Mouse (Mus musculus) forebrain, embryonic 11.5 days (tissue): ENCODE results near the gene Lpcat3. TPM values are rescaled to one million over a fixed set of nuclear protein-coding genes. Genes with fewer than 3 reads are reported as not detected.
"Not testable (repeated sequence)": the region's sequence is repeated elsewhere in the genome, so short reads cannot be mapped to it uniquely, and the experiment has no call there.

Source experiments
- ATAC-seq: fragments of 200-750 bp; cut with Nextera tagmentation; replicated peaks from 2 replicates; pipeline ENCODE4 v1.8.0; 2017; ENCODE audit warnings: moderate TSS enrichment; ENCODE audit not compliant: low FRiP score
- DNase-seq: peaks from one replicate; pipeline ENCODE4 v3.0.0-alpha.2; 2017; ENCODE audit warnings: low spot score
- H3K27ac ChIP-seq: fragments of 300-500 bp; sonication (generic); 2 replicates; pipeline ENCODE4 v1.5.1; 2014; ENCODE audit warnings: low read depth, low read length
- H3K27me3 ChIP-seq: fragments of 300-500 bp; sonication (generic); 2 replicates; pipeline ENCODE4 v1.6.1; 2014; ENCODE audit warnings: mild to moderate bottlenecking, low read length, mixed read lengths; ENCODE audit not compliant: control insufficient read depth, insufficient read depth
- H3K36me3 ChIP-seq: fragments of 300-500 bp; sonication (generic); 2 replicates; pipeline ENCODE4 v1.6.1; 2014; ENCODE audit warnings: mild to moderate bottlenecking, low read length, moderate library complexity, mixed read lengths; ENCODE audit not compliant: control insufficient read depth, insufficient read depth
- H3K4me1 ChIP-seq: fragments of 300-500 bp; sonication (generic); replicated peaks from 2 replicates; pipeline ENCODE4 v1.6.1; 2014; ENCODE audit warnings: low read length, mixed read lengths; ENCODE audit not compliant: control insufficient read depth, insufficient read depth
- H3K4me2 ChIP-seq: fragments of 300-500 bp; sonication (generic); 2 replicates; pipeline ENCODE4 v1.6.1; 2014; ENCODE audit warnings: low read depth, mild to moderate bottlenecking, low read length, moderate library complexity, mixed read lengths; ENCODE audit not compliant: severe bottlenecking
- H3K4me3 ChIP-seq: fragments of 300-500 bp; sonication (generic); 2 replicates; pipeline ENCODE4 v1.5.1; 2014; ENCODE audit warnings: low read depth, low read length
- H3K9ac ChIP-seq: fragments of 300-500 bp; sonication (generic); 2 replicates; pipeline ENCODE4 v1.6.1; 2014; ENCODE audit warnings: low read length
- H3K9me3 ChIP-seq: fragments of 300-500 bp; sonication (generic); 2 replicates; pipeline ENCODE4 v1.6.1; 2016; ENCODE audit warnings: low read length, mixed read lengths; ENCODE audit not compliant: control insufficient read depth
- WGBS: fragments of 180-500 bp; shearing (Covaris S2); extraction: QIAGEN DNeasy Blood & Tissue Kit; methylation state at CpG from one replicate; pipeline ENCODE4 v1.1.7; 2014; 5-methylcytosine and 5-hydroxymethylcytosine counted together
- polyA plus RNA-seq: library from polyadenylated mRNA; unstranded; fragments of >200 nt; fragmentation: Nextera tagmentation; extraction: Ambion mirVana; gene quantifications from 2 replicates; pipeline ENCODE4 v1.2.1, GENCODE M21; 2014

The Lpcat3 gene
- polyA plus RNA-seq, 1 experiment from 2014 or later: 34.3 TPM

- Histone ChIP-seq H3K27me3 (no peaks in the 10 kb centered on the region), H3K9ac (no peak overlapping the region), H3K4me2 (no peak overlapping the region), H3K4me1 (no peaks in the 10 kb centered on the region), H3K9me3 (no peaks in the 10 kb centered on the region), H3K4me3 (no peak overlapping the region), H3K27ac (no peak overlapping the region), H3K36me3 (no peaks in the 10 kb centered on the region)
- ATAC-seq (no peak), DNase-seq (no peak)
- WGBS: 89% methylated on average over 14 of the region's 14 CpGs
Observed at GRCm38 (mm10) chr6:124683591-124684417, 21.0 kb downstream of the Lpcat3 start.

DNA sequence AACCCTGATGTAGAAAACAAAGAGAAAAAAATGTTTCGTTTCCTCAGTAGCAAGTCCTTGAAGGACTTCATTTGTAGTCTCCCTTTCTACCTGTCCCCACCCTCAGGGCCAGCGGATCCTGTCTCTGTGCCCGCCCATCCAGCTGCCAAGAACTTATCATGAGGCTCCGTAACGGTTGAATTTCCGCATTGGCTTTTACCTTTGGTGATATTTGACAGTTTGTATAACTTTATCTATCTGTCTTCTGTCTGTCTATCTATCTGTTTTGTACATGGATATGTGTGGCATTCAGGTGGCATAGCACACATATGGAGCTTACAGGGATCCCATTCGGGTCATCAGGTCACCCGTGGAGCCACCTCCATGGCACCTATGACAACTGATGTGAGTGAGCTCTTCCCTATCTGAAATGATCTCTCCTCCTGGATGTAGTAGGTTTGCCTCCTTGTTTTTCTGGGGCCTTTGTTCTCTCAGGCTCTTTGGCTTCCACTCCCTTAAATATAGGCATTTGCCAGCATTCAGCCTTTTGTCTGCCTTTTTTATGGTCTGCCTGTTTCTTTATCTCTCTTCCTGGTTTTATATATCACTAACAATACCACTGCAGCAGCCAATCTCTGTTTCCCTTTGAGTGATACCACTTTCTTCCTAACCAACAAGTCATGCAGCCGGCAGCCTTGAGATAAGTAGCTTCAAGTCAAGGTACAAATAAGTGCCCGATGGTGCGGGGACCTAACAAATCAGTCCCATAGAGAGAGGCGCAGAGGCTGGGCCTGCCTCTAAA is 23.0 kb downstream of the Lpcat3 start:
- Histone ChIP-seq H3K9me3 (no peaks in the 10 kb centered on the region), H3K4me1 (no peaks in the 10 kb centered on the region), H3K36me3 (no peaks in the 10 kb centered on the region), H3K27me3 (no peaks in the 10 kb centered on the region), H3K4me2 (no peak overlapping the region), H3K4me3 (no peak overlapping the region), H3K27ac (no peak overlapping the region), H3K9ac (no peak overlapping the region)
- 89% methylated on average over 12 of the region's 12 CpGs for WGBS
- DNase-seq (no peak), ATAC-seq (no peak)

DNA sequence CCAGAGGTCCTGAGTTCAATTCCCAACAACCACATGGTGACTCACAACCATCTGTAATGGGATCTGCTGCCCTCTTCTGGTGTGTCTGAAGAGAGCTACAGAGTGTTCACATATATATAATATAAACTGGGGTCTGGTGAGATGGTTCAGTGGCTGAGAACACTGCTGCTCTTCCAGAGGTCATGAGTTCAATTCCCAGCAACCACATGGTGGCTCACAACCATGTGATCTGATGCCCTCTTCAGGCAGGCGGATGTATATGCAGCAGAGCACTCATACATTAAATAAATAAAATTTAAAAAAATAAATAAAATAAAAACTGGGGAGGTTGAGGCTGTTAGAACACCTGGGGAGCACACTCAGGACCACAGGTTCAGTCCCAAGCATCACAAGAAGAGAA is 23.8 kb downstream of the Lpcat3 start:
- H3K27ac ChIP-seq, DNase-seq, H3K27me3 ChIP-seq, H3K4me2 ChIP-seq, H3K9ac ChIP-seq, H3K36me3 ChIP-seq, H3K4me1 ChIP-seq, H3K9me3 ChIP-seq, ATAC-seq, H3K4me3 ChIP-seq: not testable (repeated sequence)
- WGBS: 63% methylated on average over 1 of the region's 1 CpGs

DNA sequence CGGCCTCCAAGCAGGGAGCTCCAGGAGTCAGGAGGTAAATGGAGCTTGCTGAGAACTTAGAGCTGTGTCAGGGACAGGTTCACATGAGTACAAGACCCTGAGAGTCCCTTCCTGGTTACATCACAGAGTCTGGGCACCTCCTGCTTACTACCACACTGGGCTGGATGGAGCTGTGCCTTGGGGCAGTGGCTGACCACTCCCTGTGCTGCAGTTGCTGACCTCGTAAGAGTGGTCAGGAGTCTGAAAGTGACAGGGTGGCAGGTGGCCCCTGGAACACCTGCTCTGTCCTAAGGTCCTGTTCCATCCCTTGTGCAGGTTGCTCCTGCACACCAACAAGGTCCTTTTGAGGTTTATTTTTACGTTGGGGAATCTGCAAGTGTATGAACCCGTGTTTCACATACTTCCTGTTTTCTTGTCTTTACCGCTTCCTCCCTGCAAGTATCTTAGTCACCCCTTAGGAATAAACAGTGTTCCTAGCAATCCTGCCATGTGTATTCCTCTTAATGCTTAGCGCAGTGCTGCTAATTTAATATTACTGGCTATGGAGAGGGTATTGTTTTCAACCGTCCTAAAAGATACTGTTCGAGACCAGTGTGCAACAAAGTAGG is 25.4 kb downstream of the Lpcat3 start:
- Histone ChIP-seq H3K4me1 (no peaks in the 10 kb centered on the region), H3K4me3 (no peak overlapping the region)
- 92% methylated on average over 8 of the region's 8 CpGs for WGBS

DNA sequence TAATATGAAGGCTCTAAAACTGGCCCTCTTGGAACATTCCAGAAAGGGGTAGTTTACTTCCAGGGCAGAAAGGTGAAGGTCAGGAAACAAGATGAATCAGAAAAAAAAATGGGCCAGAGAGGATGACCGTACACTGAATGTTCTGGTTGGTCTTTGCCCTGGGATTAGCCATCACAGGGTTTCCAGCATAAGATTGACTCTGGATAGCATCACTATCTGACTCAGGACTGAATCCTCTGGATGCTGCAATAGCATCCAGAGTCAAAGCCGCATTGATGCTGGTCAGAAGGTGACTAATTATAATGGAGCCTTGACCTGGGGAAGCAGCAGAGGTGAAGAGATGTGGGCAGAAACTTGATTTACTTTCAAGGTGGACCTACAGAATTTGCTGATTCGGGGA is 26.2 kb downstream of the Lpcat3 start:
- no peaks in the 10 kb centered on the region for H3K36me3 ChIP-seq
- no peaks in the 10 kb centered on the region for H3K9me3 ChIP-seq
- DNase-seq (no peak), ATAC-seq (no peak)
- H3K27me3 ChIP-seq: no peaks in the 10 kb centered on the region
- no peaks in the 10 kb centered on the region for H3K4me1 ChIP-seq
- no peak overlapping the region for H3K9ac ChIP-seq
- H3K27ac ChIP-seq: no peak overlapping the region
- 95% methylated on average over 3 of the region's 3 CpGs for WGBS
- no peak overlapping the region for H3K4me2 ChIP-seq
- no peak overlapping the region for H3K4me3 ChIP-seq

More for the DNA sequence above, 25.4 kb downstream of the Lpcat3 start:
- Histone ChIP-seq H3K4me2 (no peak overlapping the region), H3K27ac (no peak overlapping the region), H3K36me3 (no peaks in the 10 kb centered on the region), H3K9ac (no peak overlapping the region), H3K9me3 (no peaks in the 10 kb centered on the region), H3K27me3 (no peaks in the 10 kb centered on the region)
- ATAC-seq (no peak), DNase-seq (no peak)

DNA sequence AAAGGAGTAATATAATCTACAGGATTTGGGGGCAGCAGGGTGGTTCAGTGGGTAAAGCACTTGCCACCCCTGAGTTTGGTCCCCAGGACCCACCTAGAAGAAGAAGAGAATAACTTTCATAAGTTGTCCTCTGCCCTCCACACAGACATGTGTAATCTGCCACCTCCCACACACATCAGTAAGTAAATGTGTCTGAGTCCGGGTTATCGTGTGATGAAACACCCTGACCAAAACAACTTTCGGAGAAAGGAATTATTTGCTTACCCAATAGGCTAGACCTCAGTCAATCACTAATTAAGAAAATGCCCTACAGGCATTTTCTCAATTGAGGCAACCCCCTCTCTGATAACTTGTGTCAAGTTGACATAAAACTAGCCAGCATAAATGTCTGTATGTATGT is 27.7 kb downstream of the Lpcat3 start:
- no peaks in the 10 kb centered on the region for H3K9me3 ChIP-seq
- no peak for DNase-seq
- 95% methylated on average over 3 of the region's 3 CpGs for WGBS

DNA sequence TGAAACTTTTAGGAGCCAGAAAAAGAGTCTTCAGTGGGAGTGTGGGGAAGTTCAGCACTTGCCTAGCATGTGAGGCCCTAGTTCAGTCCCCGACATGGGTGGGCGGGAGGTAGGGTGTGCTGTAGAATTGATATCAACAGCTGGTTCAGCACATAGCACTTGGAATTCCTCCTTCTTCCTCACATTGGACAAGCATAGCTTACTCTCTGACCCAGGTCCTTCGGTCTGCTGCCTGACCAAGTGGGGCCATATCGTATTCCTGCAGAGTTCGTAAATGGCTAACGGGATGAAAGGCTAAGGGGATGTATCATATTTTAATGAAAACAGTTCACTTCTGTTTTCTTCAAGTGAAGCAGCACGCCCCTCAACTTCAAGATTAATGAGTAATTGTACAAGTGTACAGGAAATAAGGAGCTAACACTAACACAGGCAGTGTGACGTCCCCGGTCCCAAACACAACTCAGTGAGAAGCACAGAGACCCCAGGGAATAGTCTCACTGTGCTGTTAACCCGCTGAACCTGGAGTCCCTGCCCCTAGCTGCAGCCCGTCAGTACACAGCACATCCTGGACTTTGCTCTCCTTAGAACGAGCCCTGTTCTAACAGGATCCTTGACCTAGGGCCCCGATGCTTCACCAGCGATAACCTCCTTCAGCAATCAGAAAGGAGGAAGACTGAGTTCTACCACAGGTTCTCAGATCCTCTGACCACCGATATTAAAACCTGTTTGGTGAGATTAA is 30.6 kb downstream of the Lpcat3 start:
- Histone ChIP-seq H3K27ac (no peak overlapping the region), H3K4me2 (no peak overlapping the region), H3K36me3 (no peaks in the 10 kb centered on the region), H3K4me3 (no peak overlapping the region), H3K4me1 (no peaks in the 10 kb centered on the region), H3K9me3 (no peaks in the 10 kb centered on the region), H3K9ac (no peak overlapping the region), H3K27me3 (no peaks in the 10 kb centered on the region)
- DNase-seq (no peak), ATAC-seq (no peak)
- 83% methylated on average over 15 of the region's 15 CpGs for WGBS

More for the DNA sequence above, 27.7 kb downstream of the Lpcat3 start:
- H3K27me3 ChIP-seq: no peaks in the 10 kb centered on the region
- no peak overlapping the region for H3K4me3 ChIP-seq
- H3K4me1 ChIP-seq: no peaks in the 10 kb centered on the region
- H3K9ac ChIP-seq: no peak overlapping the region
- H3K4me2 ChIP-seq: no peak overlapping the region
- no peaks in the 10 kb centered on the region for H3K36me3 ChIP-seq
- no peak overlapping the region for H3K27ac ChIP-seq
- ATAC-seq: no peak
